Comparison of ENCODE assay signal across 12 mouse cellular contexts in genomic region chr10:77131536-77131935, GRCm38 (mm10). TPM values are rescaled to one million over a fixed set of nuclear protein-coding genes. Genes with fewer than 3 reads are reported as not detected.
DNase-seq lines count a peak whose midpoint lies in the region; ATAC-seq and TF ChIP-seq lines count a peak whose summit lies in the region.
"Had no signal": no experiment of that assay in that cellular context is flagged by ENCODE, and none has a peak within 500 bp of the region (broad histone marks: within the 10 kb centered on the region; RNA-seq: fewer than 3 reads in every experiment).

No protein-coding gene starts in this region.

- TF ChIP-seq EP300 in stomach, postnatal 0 days (optimal IDR thresholded peaks at IDR 0.05), result no peak

- H3K4me2 ChIP-seq in heart, embryonic 12.5 days, result no peak overlapping the region
- H3K4me2 ChIP-seq in lung, embryonic 16.5 days (ENCODE audit: low read depth, low read length), result no peak overlapping the region
- no peak overlapping the region for H3K4me2 ChIP-seq in embryonic facial prominence, embryonic 12.5 days (replicated peaks)
- no peak overlapping the region for H3K4me2 ChIP-seq in stomach, postnatal 0 days (replicated peaks; ENCODE audit: low read depth)

- peaks cover 3% of the 10 kb centered on the region; the same call in 1 of the 2 replicates for H3K36me3 ChIP-seq in heart, embryonic 12.5 days
- no peaks in the 10 kb centered on the region for H3K36me3 ChIP-seq in lung, embryonic 16.5 days (ENCODE audit: control insufficient read depth, insufficient read depth, low read length)
- H3K36me3 ChIP-seq in embryonic facial prominence, embryonic 12.5 days, result no peaks in the 10 kb centered on the region
- H3K36me3 ChIP-seq in stomach, postnatal 0 days (ENCODE audit: control insufficient read depth, insufficient read depth, low read length), result no peaks in the 10 kb centered on the region

- 65% methylated on average over 6 of the region's 6 CpGs for WGBS in heart, embryonic 12.5 days
- 52% methylated on average over 6 of the region's 6 CpGs for WGBS in lung, embryonic 16.5 days
- 39% methylated on average over 6 of the region's 6 CpGs for WGBS in embryonic facial prominence, embryonic 12.5 days
- 69% methylated on average over 6 of the region's 6 CpGs for WGBS in stomach, postnatal 0 days
- WGBS in lung, adult 2 months, result 61% methylated on average over 6 of the region's 6 CpGs

- H3K27me3 ChIP-seq in heart, embryonic 12.5 days (replicated peaks), result no peaks in the 10 kb centered on the region
- no peaks in the 10 kb centered on the region for H3K27me3 ChIP-seq in lung, embryonic 16.5 days (ENCODE audit: control insufficient read depth, insufficient read depth, low read depth, low read length)
- H3K27me3 ChIP-seq in embryonic facial prominence, embryonic 12.5 days, result no peaks in the 10 kb centered on the region
- H3K27me3 ChIP-seq in stomach, postnatal 0 days (ENCODE audit: control insufficient read depth, insufficient read depth, low read length), result no peaks in the 10 kb centered on the region

- no peaks in the 10 kb centered on the region for H3K9me3 ChIP-seq in heart, embryonic 12.5 days (replicated peaks)
- H3K9me3 ChIP-seq in lung, embryonic 16.5 days (ENCODE audit: control insufficient read depth, low read length), result no peaks in the 10 kb centered on the region
- no peaks in the 10 kb centered on the region for H3K9me3 ChIP-seq in embryonic facial prominence, embryonic 12.5 days
- no peaks in the 10 kb centered on the region for H3K9me3 ChIP-seq in stomach, postnatal 0 days (ENCODE audit: control insufficient read depth, low read length)

- no peak for ATAC-seq in heart, embryonic 12.5 days (ENCODE audit: insufficient number of reproducible peaks, low FRiP score)
- ATAC-seq in lung, embryonic 16.5 days (ENCODE audit: low read depth), result no peak
- no peak for ATAC-seq in embryonic facial prominence, embryonic 12.5 days (ENCODE audit: insufficient number of reproducible peaks, insufficient read depth, low FRiP score, low TSS enrichment)
- no peak for ATAC-seq in stomach, postnatal 0 days (ENCODE audit: low FRiP score, low TSS enrichment)

- H3K4me1 ChIP-seq in heart, embryonic 12.5 days (replicated peaks), result peaks cover 56% of the 10 kb centered on the region
- H3K4me1 ChIP-seq in lung, embryonic 16.5 days (replicated peaks; ENCODE audit: control insufficient read depth, insufficient read depth, low read length), result peaks cover 27% of the 10 kb centered on the region
- peaks cover 41% of the 10 kb centered on the region for H3K4me1 ChIP-seq in embryonic facial prominence, embryonic 12.5 days
- no peaks in the 10 kb centered on the region; the same call in 1 of the 2 replicates for H3K4me1 ChIP-seq in stomach, postnatal 0 days (replicated peaks; ENCODE audit: control insufficient read depth, insufficient read depth)
- H3K4me1 ChIP-seq in lung, adult 2 months (ENCODE audit: control insufficient read depth, insufficient read depth, low read length), result no peaks in the 10 kb centered on the region

- peak overlapping the region; percentile 57; the same call in 1 of the 2 replicates for H3K27ac ChIP-seq in heart, embryonic 12.5 days (ENCODE audit: poor library complexity, severe bottlenecking)
- peak overlapping the region; percentile 53 for H3K27ac ChIP-seq in lung, embryonic 16.5 days (ENCODE audit: low read length)
- peak overlapping the region; percentile 72 for H3K27ac ChIP-seq in embryonic facial prominence, embryonic 12.5 days
- 0 out of 2 replicates have a peak overlapping the region, but pooled peaks have one; percentile 1 for H3K27ac ChIP-seq in stomach, postnatal 0 days (replicated peaks)
- H3K27ac ChIP-seq: layer of hippocampus, adult 2 months had no signal

- H3K4me3 ChIP-seq in heart, embryonic 12.5 days, result no peak overlapping the region
- H3K4me3 ChIP-seq in lung, embryonic 16.5 days (ENCODE audit: low read length), result no peak overlapping the region
- H3K4me3 ChIP-seq in embryonic facial prominence, embryonic 12.5 days, result no peak overlapping the region
- no peak overlapping the region for H3K4me3 ChIP-seq in stomach, postnatal 0 days (ENCODE audit: low read depth, low read length)
- H3K4me3 ChIP-seq in lung, adult 2 months (replicated peaks; ENCODE audit: extremely low read depth, low read depth, low read length), result no peak overlapping the region
- H3K4me3 ChIP-seq: layer of hippocampus, adult 2 months; myocyte had no signal

- DNase-seq in heart, adult 11 months, result no peak
- no peak for DNase-seq in lung, postnatal 25 days (ENCODE audit: low spot score)
- DNase-seq in stomach, postnatal 0 days (ENCODE audit: low spot score), result no peak
- no peak for DNase-seq in lung, adult 2 months
- DNase-seq: adrenal gland, postnatal 14 days; cerebellum, adult 8-10 months; lung, adult 18-20 months had no signal

- H3K9ac ChIP-seq in heart, embryonic 12.5 days, result peak overlapping the region; percentile 31; the same call in 1 of the 2 replicates
- 0 out of 2 replicates have a peak overlapping the region, but pooled peaks have one; percentile 2 for H3K9ac ChIP-seq in lung, embryonic 16.5 days (ENCODE audit: low read length)
- H3K9ac ChIP-seq in embryonic facial prominence, embryonic 12.5 days, result no peak overlapping the region
- no peak overlapping the region for H3K9ac ChIP-seq in stomach, postnatal 0 days (ENCODE audit: low read length)

- TF ChIP-seq POLR2A in lung, adult 2 months (IDR thresholded peaks at IDR 0.05; ENCODE audit: borderline replicate concordance, extremely low read depth, low read depth, low read length), result no peak

- no peak for TF ChIP-seq CTCF in stomach, postnatal 0 days (IDR thresholded peaks at IDR 0.05; ENCODE audit: low read depth)
- TF ChIP-seq CTCF in lung, adult 2 months (IDR thresholded peaks at IDR 0.05; ENCODE audit: insufficient read depth, low read length), result no peak

RNA-seq across cellular contexts. Expression of gene Col18a1, which starts 34.8 kb away (rescaled TPM):
- 271 and 284 TPM in 2 replicates for polyA plus RNA-seq in heart, embryonic 12.5 days (2016; fragmentation: Nextera tagmentation; extraction: Ambion mirVana)
- polyA plus RNA-seq in lung, embryonic 16.5 days (2015; fragmentation: Nextera tagmentation; extraction: Ambion mirVana), result 298 and 315 TPM in 2 replicates
- 122 and 127 TPM in 2 replicates for polyA plus RNA-seq in embryonic facial prominence, embryonic 12.5 days (2016; fragmentation: Nextera tagmentation; extraction: Ambion mirVana)
- polyA plus RNA-seq in stomach, postnatal 0 days (2015; fragmentation: Nextera tagmentation; extraction: Ambion mirVana), result 26.3 and 26.6 TPM in 2 replicates
- 38.1 and 39.3 TPM in 2 replicates for polyA plus RNA-seq in lung, adult 2 months (2012; rRNA removed)

Comparison
In these comparisons a context has a peak if more than half of its experiments do, and no peak if none do; other contexts are left out.
1. H3K27ac ChIP-seq: peak in every context shown above with its lines; median percentile 72 in embryonic facial prominence, embryonic 12.5 days; 57 in heart, embryonic 12.5 days; 53 in lung, embryonic 16.5 days; 1 in stomach, postnatal 0 days.
2. H3K9ac ChIP-seq: peak in heart, embryonic 12.5 days (single experiment) and lung, embryonic 16.5 days (single experiment); none in embryonic facial prominence, embryonic 12.5 days (single experiment) and stomach, postnatal 0 days (single experiment).